Mouse (Mus musculus) left cerebral cortex, postnatal 10 days (tissue): Measurements from ENCODE around the gene Ripk4. TPM values are rescaled to one million over a fixed set of nuclear protein-coding genes. Genes with fewer than 3 reads are reported as not detected.

Source experiments
- DNase-seq, 2 experiments: peaks; one replicate each; pipeline ENCODE4 v3.0.0; 2021 to 2022; ENCODE audit warnings: low spot score in 2 of 2, mixed read lengths in 1 of 2; ENCODE audit errors: extremely low spot score in 1 of 2
- intact Hi-C: fragments of 180-260 bp; cut with DNase I; formaldehyde crosslinking; loops from one replicate; pipeline ENCODE4 v1.15.1; 2025
- total RNA-seq, 2 experiments: library from RNA; stranded (reverse); gene quantifications; 2 replicates each; pipeline ENCODE4 v1.2.3; 2021

The Ripk4 gene
- total RNA-seq, 2 experiments from 2014 or later: 0.30 TPM; not detected in 1

DNA sequence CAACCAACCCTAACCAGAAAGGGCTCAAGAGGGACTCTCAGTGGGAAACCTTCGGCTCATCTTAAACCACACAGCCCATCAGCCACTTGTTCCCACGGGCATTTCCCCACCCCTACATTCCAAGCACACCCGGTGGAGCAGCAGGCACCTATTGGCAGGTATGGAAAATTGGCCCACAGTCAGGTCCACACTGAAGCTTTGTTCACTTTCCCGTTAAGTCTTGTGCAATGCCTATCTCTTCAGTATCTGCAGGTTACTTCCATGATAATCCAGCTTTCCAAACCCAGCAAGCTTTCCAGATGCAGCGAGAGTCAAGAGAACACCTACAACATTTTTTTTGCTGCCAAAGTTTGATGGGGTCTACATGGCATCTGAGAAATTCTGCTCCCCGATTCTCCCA lies 15.2 kb downstream of the Ripk4 start:
- intact Hi-C loops: no loop called here

DNA sequence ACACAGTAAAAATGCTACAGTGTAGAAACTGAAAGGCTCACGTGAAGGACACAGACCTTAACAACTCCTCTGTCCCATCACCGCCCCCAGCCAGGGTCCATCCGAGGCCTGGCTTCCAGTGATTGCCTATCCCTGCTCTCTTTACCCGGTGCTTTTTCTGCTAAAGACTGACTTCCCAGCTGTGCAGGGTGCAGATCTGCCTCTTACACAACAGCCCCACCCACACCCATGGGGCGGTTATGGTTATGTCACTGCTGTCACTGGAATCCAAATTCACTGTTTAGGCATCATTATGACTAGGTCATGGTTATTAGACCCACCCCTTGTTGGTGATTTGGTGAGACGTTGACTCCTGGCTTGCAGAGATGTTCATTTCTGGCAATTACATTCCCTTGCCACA lies 25.6 kb downstream of the Ripk4 start:
- intact Hi-C loops: no loop called here
- no peak for DNase-seq

More for the DNA sequence above, 15.2 kb downstream of the Ripk4 start:
- no peak for DNase-seq

- no peak for DNase-seq
- intact Hi-C loops: no loop called here
These were observed 27.0 kb downstream of the Ripk4 start for GRCm38 (mm10) chr16:97736562-97736961.

- no peak for DNase-seq
- intact Hi-C loops: no loop called here
These were observed 28.7 kb downstream of the Ripk4 start for GRCm38 (mm10) chr16:97734760-97735322.

DNA sequence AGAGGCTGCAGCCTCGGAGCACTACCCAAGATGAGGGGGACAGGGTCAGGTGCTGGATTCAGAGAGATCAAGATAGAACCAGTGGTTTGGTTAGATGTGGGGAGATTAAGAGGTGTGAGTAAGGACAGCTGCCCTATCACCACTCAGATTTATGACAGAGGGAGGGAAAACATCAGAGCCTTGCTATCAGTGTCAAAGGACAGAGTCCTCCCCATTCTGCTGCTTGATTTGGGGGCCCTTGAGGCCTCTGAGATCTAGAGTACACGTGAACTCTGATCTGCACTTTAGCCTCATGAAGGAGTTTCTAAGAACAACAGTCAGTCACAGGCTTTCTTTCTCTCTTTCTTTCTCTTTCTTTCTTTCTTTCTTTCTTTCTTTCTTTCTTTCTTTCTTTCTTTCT lies 30.0 kb downstream of the Ripk4 start:
- intact Hi-C loops: no loop called here
- DNase-seq: no peak

DNA sequence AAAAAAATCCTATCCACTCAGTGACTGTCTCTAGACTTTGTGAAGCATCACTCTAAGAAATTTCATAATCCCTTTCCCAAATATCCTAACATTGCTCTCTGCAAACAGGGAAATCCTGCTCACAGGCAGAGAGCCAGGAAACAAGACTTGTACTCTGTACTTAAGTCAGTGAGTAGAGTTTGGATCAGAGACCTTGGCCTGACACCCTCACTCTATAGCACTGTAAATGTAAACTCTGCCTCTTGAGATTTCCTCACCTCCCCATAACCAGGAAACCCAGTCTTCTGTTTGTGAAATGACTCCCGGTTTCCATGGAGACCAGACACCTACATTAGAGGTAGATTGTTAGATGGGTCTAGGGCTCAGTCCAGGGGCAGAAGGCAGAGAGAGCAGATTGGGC lies 33.3 kb downstream of the Ripk4 start:
- intact Hi-C loops: no loop called here
- no peak for DNase-seq

GRCm38 (mm10) chr16:97726436-97726835 lies 37.2 kb downstream of the Ripk4 start:
- DNase-seq: no peak
- intact Hi-C loops: no loop called here

GRCm38 (mm10) chr16:97720093-97720492 lies 43.5 kb downstream of the Ripk4 start:
- intact Hi-C loops: no loop called here
- no peak for DNase-seq

- intact Hi-C loops: no loop called here
- DNase-seq: no peak
These were observed 44.1 kb downstream of the Ripk4 start for GRCm38 (mm10) chr16:97719392-97719983.

DNA sequence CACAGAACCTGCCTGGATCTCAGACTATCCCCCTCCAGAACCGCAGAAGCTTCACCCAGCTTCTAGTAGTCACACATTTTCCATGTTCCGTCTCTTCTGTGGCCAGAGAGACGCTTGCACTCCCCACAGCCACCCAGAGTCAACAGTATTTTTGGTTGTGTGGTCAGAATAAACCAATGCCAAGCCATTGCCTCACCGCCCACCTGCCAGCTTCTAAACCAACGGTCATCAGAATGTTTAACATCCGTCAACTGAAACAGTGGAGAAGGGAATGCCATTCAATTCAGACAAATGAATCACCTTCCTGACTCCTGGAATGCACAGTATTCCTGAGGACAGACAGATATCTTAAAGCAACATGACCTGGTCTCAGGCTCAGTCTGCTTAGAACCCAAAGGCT lies 47.0 kb downstream of the Ripk4 start:
- no peak for DNase-seq
- intact Hi-C loops: no loop called here

- DNase-seq: no peak
- intact Hi-C loops: no loop called here
These were observed 51.5 kb downstream of the Ripk4 start for GRCm38 (mm10) chr16:97712129-97712528.

DNA sequence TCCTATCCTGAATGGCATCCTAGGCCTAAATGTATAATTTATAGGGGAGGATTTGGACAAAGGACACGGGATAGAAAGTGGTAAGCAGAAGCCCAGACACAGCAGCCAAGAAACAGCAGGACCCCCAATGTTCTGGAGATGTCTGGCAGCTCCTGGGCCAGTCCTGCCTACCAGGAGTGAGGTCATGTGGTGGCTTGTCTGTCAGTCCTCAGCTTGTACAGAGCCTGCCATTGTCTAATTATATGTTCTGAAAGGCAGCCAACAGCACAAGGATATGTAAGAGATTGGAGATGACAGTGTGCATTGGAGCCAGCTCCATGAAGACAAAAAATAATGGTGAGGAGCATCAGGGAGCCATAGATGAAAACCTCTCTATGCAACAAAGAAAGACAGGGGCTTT lies 61.7 kb downstream of the Ripk4 start:
- intact Hi-C loops: no loop called here
- DNase-seq: no peak

DNA sequence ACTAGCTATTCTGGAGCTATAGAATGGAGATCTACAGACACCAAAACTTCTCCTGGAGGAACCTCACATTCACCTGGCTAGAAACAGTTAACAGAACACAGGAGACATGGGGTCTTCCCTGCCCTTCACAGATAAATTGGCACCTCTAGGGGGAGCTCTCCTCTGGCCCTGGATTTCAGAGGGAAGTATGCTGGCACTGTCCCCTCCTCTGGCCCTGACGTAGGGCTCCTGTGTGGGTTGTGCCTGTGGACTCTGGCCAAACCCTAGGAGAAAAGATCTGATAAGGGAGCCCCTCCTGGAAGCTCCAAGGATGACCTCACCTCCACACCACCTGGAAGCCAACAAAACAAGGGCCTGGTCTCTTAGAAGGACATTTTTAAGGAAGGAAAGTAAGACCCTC lies 65.8 kb downstream of the Ripk4 start:
- DNase-seq: no peak
- intact Hi-C loops: no loop called here

GRCm38 (mm10) chr16:97695709-97696108 lies 67.9 kb downstream of the Ripk4 start:
- no peak for DNase-seq
- intact Hi-C loops: no loop called here

Other genes starting within 250 kb of the Ripk4 start
- gene Fam3b, start 249.0 kb downstream of the Ripk4 start, total RNA-seq: under 1 TPM; 0.45 to 0.47 TPM
- gene Tmprss2, start 152.6 kb downstream of the Ripk4 start, total RNA-seq: under 1 TPM in 1 of 2 experiments, not detected in 1; 0.75 TPM
- gene Prdm15, start 88.1 kb upstream of the Ripk4 start, total RNA-seq: 10 to 100 TPM; 19.2 to 20.6 TPM
- gene C2cd2, start 198.8 kb upstream of the Ripk4 start, total RNA-seq: 10 to 100 TPM; 17.5 to 26.6 TPM
- gene Zbtb21, start 198.8 kb upstream of the Ripk4 start, total RNA-seq: 10 to 100 TPM; 22.6 to 25.7 TPM
- 10 to 100 TPM; 24.8 to 32.8 TPM for gene B230307C23Rik, start 233.5 kb upstream of the Ripk4 start, total RNA-seq